Mouse (Mus musculus): Measurements from ENCODE around the gene Slc1a3.

DNA sequence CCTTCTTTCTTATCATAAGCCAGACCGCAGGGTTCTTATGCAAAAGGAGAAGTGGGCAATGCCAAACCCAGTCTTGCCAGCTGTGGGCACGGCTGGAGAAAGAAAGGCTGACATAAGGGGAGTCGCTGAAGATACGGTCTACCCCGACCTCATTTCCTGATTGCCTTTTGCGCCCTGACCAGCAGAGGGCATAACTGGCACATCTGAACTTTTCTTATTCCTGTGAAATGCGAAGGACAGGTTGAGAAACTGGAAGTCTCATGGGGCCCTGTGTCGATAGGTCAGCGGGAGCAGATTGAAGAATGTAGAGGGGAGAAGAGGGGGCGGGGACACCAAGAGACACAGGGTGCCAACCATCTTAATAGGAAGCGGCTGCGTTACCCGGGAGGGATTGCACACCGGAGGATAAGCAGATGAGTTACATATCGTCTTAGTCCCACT is 83.4 kb downstream of the Slc1a3 start:
- no peak for TF ChIP-seq CTCF (IDR thresholded peaks at IDR 0.05; ENCODE audit: low read depth, low read length)
- TF ChIP-seq GATA1 (IDR thresholded peaks at IDR 0.05; ENCODE audit: borderline replicate concordance, low read length), result no peak
- TF ChIP-seq POLR2AphosphoS5 (IDR thresholded peaks at IDR 0.05; ENCODE audit: insufficient replicate concordance, low read depth, low read length), result no peak
- TF ChIP-seq TAL1 (conservative IDR thresholded peaks at IDR 0.05; ENCODE audit: low read depth, low read length), result no peak

All from G1E (cell line).